Mouse (Mus musculus) heart, postnatal 0 days (tissue): ENCODE results near the gene Mtmr3.

Experiments used
- CTCF ChIP-seq: IDR thresholded peaks from 2 replicates; pipeline ENCODE4 v1.5.1; 2016; ENCODE audit warnings: antibody characterized with exemption, control low read depth, low read depth
- EP300 ChIP-seq: IDR thresholded peaks from 2 replicates; pipeline ENCODE4 v1.6.1; 2016; ENCODE audit warnings: antibody characterized with exemption, low read depth

- TF ChIP-seq CTCF (no peak), EP300 (no peak)
Observed at GRCm38 (mm10) chr11:4489207-4489606, 105.5 kb downstream of the Mtmr3 start.
